Mouse (Mus musculus): ENCODE results near the gene Cpm. TPM values are rescaled to one million over a fixed set of nuclear protein-coding genes. Genes with fewer than 3 reads are reported as not detected.
"Not testable (repeated sequence)": the region's sequence is repeated elsewhere in the genome, so short reads cannot be mapped to it uniquely, and the experiment has no call there.

Cpm gene
- polyA plus RNA-seq, 1 experiment from 2014 or later: 28.9 TPM

DNA sequence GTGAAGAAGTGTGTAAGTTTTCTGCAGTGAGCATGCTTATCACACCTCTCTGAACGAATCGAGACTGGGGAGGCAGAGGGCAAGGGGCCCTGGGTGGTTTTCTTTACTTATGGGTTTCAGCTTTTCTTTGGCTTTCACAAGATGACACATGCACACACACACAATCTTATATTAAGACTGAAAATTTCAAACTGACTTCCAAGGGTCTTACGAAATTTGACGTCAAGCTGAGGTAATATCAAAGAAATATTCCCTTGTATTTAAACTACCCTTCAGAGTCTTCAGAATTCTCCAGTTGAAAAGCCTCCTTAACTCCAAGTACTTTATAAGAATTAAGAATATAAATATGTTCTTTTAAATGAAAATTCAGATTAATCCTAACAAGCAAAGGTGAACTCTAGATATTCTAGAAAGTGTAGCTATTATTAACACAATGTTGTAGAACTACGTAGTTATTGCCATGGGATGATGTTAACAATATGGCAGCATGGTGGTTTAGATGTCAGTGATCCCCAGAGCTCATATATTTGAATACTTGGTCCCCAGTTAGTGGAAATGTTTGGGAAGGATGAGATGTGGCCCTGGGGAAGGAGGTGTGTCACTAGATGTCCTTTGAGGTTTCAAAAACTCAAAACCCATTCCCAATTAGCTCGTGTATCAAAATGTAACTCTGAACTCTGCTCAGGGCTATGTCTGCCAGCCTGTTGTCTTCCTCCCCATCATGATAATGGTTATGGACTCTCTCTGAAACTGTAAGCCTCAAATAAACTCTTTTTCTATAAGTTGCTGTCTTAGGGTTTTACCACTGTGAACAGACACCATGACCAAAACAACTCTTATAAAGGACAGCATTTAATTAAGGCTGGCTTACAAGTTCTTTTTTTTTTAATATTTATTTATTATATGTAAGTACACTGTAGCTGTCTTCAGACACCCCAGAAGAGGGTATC, 44.5 kb upstream of the Cpm start:
- no peaks in the 10 kb centered on the region for H3K9me3 ChIP-seq (ENCODE audit: control insufficient read depth, low read length)
- H3K27ac ChIP-seq (ENCODE audit: low read depth, low read length): no peak overlapping the region
- no peak overlapping the region for H3K4me3 ChIP-seq (ENCODE audit: low read length)
- H3K27me3 ChIP-seq (ENCODE audit: control insufficient read depth, insufficient read depth, low read length): no peaks in the 10 kb centered on the region
- WGBS: 79% methylated on average over 6 of the region's 6 CpGs
- H3K36me3 ChIP-seq (ENCODE audit: control insufficient read depth, insufficient read depth, low read length): no peaks in the 10 kb centered on the region
- no peak overlapping the region for H3K9ac ChIP-seq (ENCODE audit: low read depth, low read length)
- ATAC-seq (ENCODE audit: low FRiP score, low TSS enrichment): no peak
- H3K4me1 ChIP-seq (ENCODE audit: control insufficient read depth, insufficient read depth, low read length): 0 out of 2 replicates have a peak, but pooled peaks cover 3% of the 10 kb centered on the region
- no peak overlapping the region for H3K4me2 ChIP-seq (replicated peaks; ENCODE audit: low read depth, low read length)

DNA sequence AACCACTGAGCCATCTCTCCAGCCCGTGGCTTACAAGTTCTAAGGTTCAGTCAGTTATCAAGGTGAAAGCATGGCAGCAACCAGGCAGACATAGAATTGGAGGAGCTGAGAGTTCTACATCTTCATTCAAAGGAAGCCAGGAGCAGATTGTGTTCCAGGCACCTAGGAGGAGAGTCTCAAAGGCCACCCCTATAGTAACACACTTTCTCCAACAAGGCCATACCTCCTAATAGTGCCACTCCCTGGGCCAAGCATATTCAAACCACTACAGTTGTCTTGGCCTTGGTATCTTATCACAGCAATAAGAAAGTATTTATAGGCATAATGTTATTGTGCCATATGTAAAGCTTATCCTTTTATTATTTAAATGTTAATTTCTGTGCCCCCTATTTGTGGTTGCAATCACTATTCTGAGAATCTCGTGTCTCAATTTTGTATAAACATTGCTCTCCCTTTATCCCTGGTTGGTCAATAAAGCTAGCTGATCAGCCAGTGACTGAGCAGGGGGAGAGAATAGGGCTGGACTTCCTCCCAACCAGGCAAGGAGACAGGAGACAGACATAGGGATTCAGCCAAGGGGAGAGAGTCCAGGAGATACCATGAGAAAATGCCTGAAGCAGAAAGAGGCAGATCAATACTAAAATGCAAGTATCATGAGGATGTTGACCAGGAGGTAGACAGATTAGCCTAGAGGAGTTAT, 43.5 kb upstream of the Cpm start:
- Histone ChIP-seq H3K4me3 (ENCODE audit: low read length) (no peak overlapping the region), H3K36me3 (ENCODE audit: control insufficient read depth, insufficient read depth, low read length) (no peaks in the 10 kb centered on the region), H3K27me3 (ENCODE audit: control insufficient read depth, insufficient read depth, low read length) (no peaks in the 10 kb centered on the region), H3K9me3 (ENCODE audit: control insufficient read depth, low read length) (no peaks in the 10 kb centered on the region), H3K9ac (ENCODE audit: low read depth, low read length) (no peak overlapping the region), H3K4me2 (replicated peaks; ENCODE audit: low read depth, low read length) (no peak overlapping the region), H3K4me1 (ENCODE audit: control insufficient read depth, insufficient read depth, low read length) (0 out of 2 replicates have a peak, but pooled peaks cover 3% of the 10 kb centered on the region), H3K27ac (ENCODE audit: low read depth, low read length) (no peak overlapping the region)
- ATAC-seq (ENCODE audit: low FRiP score, low TSS enrichment): no peak
- 87% methylated on average over 2 of the region's 2 CpGs for WGBS

DNA sequence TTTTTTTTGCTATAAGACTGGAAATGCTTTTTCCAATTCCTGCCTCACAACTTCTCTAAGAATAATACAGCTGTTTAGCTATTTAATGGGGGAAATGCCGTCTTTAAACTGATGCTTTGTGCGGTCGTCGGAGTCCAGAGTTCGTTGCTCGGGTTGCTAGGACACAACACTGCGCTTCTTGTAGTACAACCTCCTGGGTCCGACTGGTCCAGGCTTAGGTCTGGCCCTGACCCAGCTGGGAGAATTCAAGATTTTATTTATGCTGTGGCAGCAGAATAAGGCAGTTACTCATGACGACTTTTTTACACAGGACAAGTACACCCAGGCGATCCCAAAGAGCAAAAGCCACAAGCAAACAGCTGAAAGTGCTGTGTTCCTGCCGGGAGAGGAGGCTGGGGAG, 42.4 kb upstream of the Cpm start:
- Histone ChIP-seq H3K27ac (ENCODE audit: low read depth, low read length) (no peak overlapping the region), H3K36me3 (ENCODE audit: control insufficient read depth, insufficient read depth, low read length) (no peaks in the 10 kb centered on the region), H3K4me2 (replicated peaks; ENCODE audit: low read depth, low read length) (no peak overlapping the region), H3K4me1 (ENCODE audit: control insufficient read depth, insufficient read depth, low read length) (0 out of 2 replicates have a peak, but pooled peaks cover 3% of the 10 kb centered on the region), H3K9ac (ENCODE audit: low read depth, low read length) (no peak overlapping the region), H3K9me3 (ENCODE audit: control insufficient read depth, low read length) (no peaks in the 10 kb centered on the region), H3K4me3 (ENCODE audit: low read length) (no peak overlapping the region), H3K27me3 (ENCODE audit: control insufficient read depth, insufficient read depth, low read length) (no peaks in the 10 kb centered on the region)
- 33% methylated on average over 11 of the region's 11 CpGs for WGBS
- peak; percentile 44; the same call in 1 of the 2 replicates for ATAC-seq (ENCODE audit: low FRiP score, low TSS enrichment)

GRCm38 (mm10) chr10:117587335-117587734, 42.0 kb upstream of the Cpm start:
- no peaks in the 10 kb centered on the region for H3K36me3 ChIP-seq (ENCODE audit: control insufficient read depth, insufficient read depth, low read length)
- H3K4me3 ChIP-seq (ENCODE audit: low read length): no peak overlapping the region
- H3K4me1 ChIP-seq (ENCODE audit: control insufficient read depth, insufficient read depth, low read length): 0 out of 2 replicates have a peak, but pooled peaks cover 3% of the 10 kb centered on the region
- no peak overlapping the region for H3K4me2 ChIP-seq (replicated peaks; ENCODE audit: low read depth, low read length)
- 82% methylated on average over 10 of the region's 10 CpGs for WGBS
- H3K9me3 ChIP-seq (ENCODE audit: control insufficient read depth, low read length): no peaks in the 10 kb centered on the region
- H3K9ac ChIP-seq (ENCODE audit: low read depth, low read length): no peak overlapping the region
- H3K27me3 ChIP-seq (ENCODE audit: control insufficient read depth, insufficient read depth, low read length): no peaks in the 10 kb centered on the region
- ATAC-seq (ENCODE audit: low FRiP score, low TSS enrichment): no peak
- H3K27ac ChIP-seq (ENCODE audit: low read depth, low read length): no peak overlapping the region

- WGBS: 79% methylated on average over 11 of the region's 11 CpGs
Measured at GRCm38 (mm10) chr10:117588416-117589143, 40.7 kb upstream of the Cpm start.

GRCm38 (mm10) chr10:117589144-117589940, 40.0 kb upstream of the Cpm start:
- 88% methylated on average over 8 of the region's 8 CpGs for WGBS

More at GRCm38 (mm10) chr10:117588416-117589143, 40.7 kb upstream of the Cpm start:
- H3K9ac ChIP-seq (ENCODE audit: low read depth, low read length); H3K9me3 ChIP-seq (ENCODE audit: control insufficient read depth, low read length); H3K4me1 ChIP-seq (ENCODE audit: control insufficient read depth, insufficient read depth, low read length); H3K36me3 ChIP-seq (ENCODE audit: control insufficient read depth, insufficient read depth, low read length); H3K27me3 ChIP-seq (ENCODE audit: control insufficient read depth, insufficient read depth, low read length); H3K4me3 ChIP-seq (ENCODE audit: low read length); H3K27ac ChIP-seq (ENCODE audit: low read depth, low read length); H3K4me2 ChIP-seq (replicated peaks; ENCODE audit: low read depth, low read length); ATAC-seq (ENCODE audit: low FRiP score, low TSS enrichment): not testable (repeated sequence)

GRCm38 (mm10) chr10:117590331-117591301, 38.7 kb upstream of the Cpm start:
- no peaks in the 10 kb centered on the region for H3K4me1 ChIP-seq (ENCODE audit: control insufficient read depth, insufficient read depth, low read length)
- H3K4me2 ChIP-seq (replicated peaks; ENCODE audit: low read depth, low read length): no peak overlapping the region
- no peak overlapping the region for H3K27ac ChIP-seq (ENCODE audit: low read depth, low read length)
- H3K9me3 ChIP-seq (ENCODE audit: control insufficient read depth, low read length): no peaks in the 10 kb centered on the region
- no peak overlapping the region for H3K4me3 ChIP-seq (ENCODE audit: low read length)
- no peaks in the 10 kb centered on the region for H3K36me3 ChIP-seq (ENCODE audit: control insufficient read depth, insufficient read depth, low read length)
- no peak overlapping the region for H3K9ac ChIP-seq (ENCODE audit: low read depth, low read length)
- no peaks in the 10 kb centered on the region for H3K27me3 ChIP-seq (ENCODE audit: control insufficient read depth, insufficient read depth, low read length)
- ATAC-seq (ENCODE audit: low FRiP score, low TSS enrichment): no peak
- WGBS: 64% methylated on average over 13 of the region's 13 CpGs

More at GRCm38 (mm10) chr10:117589144-117589940, 40.0 kb upstream of the Cpm start:
- H3K9me3 ChIP-seq (ENCODE audit: control insufficient read depth, low read length): no peaks in the 10 kb centered on the region
- H3K4me1 ChIP-seq (ENCODE audit: control insufficient read depth, insufficient read depth, low read length): no peaks in the 10 kb centered on the region
- H3K4me3 ChIP-seq (ENCODE audit: low read length): no peak overlapping the region
- ATAC-seq (ENCODE audit: low FRiP score, low TSS enrichment): no peak
- no peak overlapping the region for H3K27ac ChIP-seq (ENCODE audit: low read depth, low read length)
- H3K4me2 ChIP-seq (replicated peaks; ENCODE audit: low read depth, low read length): no peak overlapping the region
- no peaks in the 10 kb centered on the region for H3K27me3 ChIP-seq (ENCODE audit: control insufficient read depth, insufficient read depth, low read length)
- no peak overlapping the region for H3K9ac ChIP-seq (ENCODE audit: low read depth, low read length)
- no peaks in the 10 kb centered on the region for H3K36me3 ChIP-seq (ENCODE audit: control insufficient read depth, insufficient read depth, low read length)

Data from kidney, embryonic 14.5 days (tissue).